Mouse (Mus musculus) neural tube, embryonic 12.5 days (tissue): ENCODE measurements around the gene Lif. TPM values are rescaled to one million over a fixed set of nuclear protein-coding genes. Genes with fewer than 3 reads are reported as not detected.

ENCODE experiments used
- ATAC-seq: fragments of 200-750 bp; cut with Nextera tagmentation; 2 replicates; pipeline ENCODE4 v1.8.0; 2017; ENCODE audit warnings: low read depth, mild to moderate bottlenecking, moderate TSS enrichment, moderate library complexity; ENCODE audit not compliant: low FRiP score
- H3K27ac ChIP-seq: fragments of 300-500 bp; sonication (generic); 2 replicates; pipeline ENCODE4 v1.5.1; 2016
- H3K27me3 ChIP-seq: fragments of 300-500 bp; sonication (generic); replicated peaks from 2 replicates; pipeline ENCODE4 v1.6.1; 2016; ENCODE audit warnings: mild to moderate bottlenecking
- H3K36me3 ChIP-seq: fragments of 300-500 bp; sonication (generic); 2 replicates; pipeline ENCODE4 v1.6.1; 2016; ENCODE audit warnings: mild to moderate bottlenecking
- H3K4me1 ChIP-seq: fragments of 300-500 bp; sonication (generic); 2 replicates; pipeline ENCODE4 v1.6.1; 2016
- H3K4me2 ChIP-seq: fragments of 300-500 bp; sonication (generic); replicated peaks from 2 replicates; pipeline ENCODE4 v1.6.1; 2016; ENCODE audit warnings: mild to moderate bottlenecking
- H3K4me3 ChIP-seq: fragments of 300-500 bp; sonication (generic); 2 replicates; pipeline ENCODE4 v1.5.1; 2016
- H3K9ac ChIP-seq: fragments of 300-500 bp; sonication (generic); 2 replicates; pipeline ENCODE4 v1.6.1; 2016; ENCODE audit warnings: mild to moderate bottlenecking
- H3K9me3 ChIP-seq: fragments of 300-500 bp; sonication (generic); 2 replicates; pipeline ENCODE4 v1.6.1; 2016; ENCODE audit warnings: mild to moderate bottlenecking
- WGBS: fragments of 180-500 bp; shearing (Covaris S2); methylation state at CpG from one replicate; pipeline ENCODE4 v1.1.7; 2016; 5-methylcytosine and 5-hydroxymethylcytosine counted together
- polyA plus RNA-seq: library from polyadenylated mRNA; unstranded; fragments of >200 nt; fragmentation: Nextera tagmentation; extraction: Ambion mirVana; gene quantifications from 2 replicates; pipeline ENCODE4 v1.2.1, GENCODE M21; 2016

The Lif gene
- polyA plus RNA-seq, 1 experiment from 2014 or later = not detected

GRCm38 (mm10) chr11:4235665-4236545, 21.5 kb upstream of the Lif start, which contains the start of gene Osm:
TSS of gene Osm (plus strand) at chr11:4236420.
- no peaks in the 10 kb centered on the region for H3K27me3 ChIP-seq
- H3K4me3 ChIP-seq = no peak within 1 kb of the TSS
- no peak within 1 kb of the TSS for H3K9ac ChIP-seq
- no peaks in the 10 kb centered on the region for H3K4me1 ChIP-seq
- H3K4me2 ChIP-seq = no peak within 1 kb of the TSS
- no peaks in the 10 kb centered on the region for H3K36me3 ChIP-seq
- H3K27ac ChIP-seq = no peak within 1 kb of the TSS
- no peak for ATAC-seq
- 80% methylated on average over 16 of the region's 16 CpGs for WGBS
- H3K9me3 ChIP-seq = no peaks in the 10 kb centered on the region

GRCm38 (mm10) chr11:4236546-4237067, 20.8 kb upstream of the Lif start:
- 93% methylated on average over 21 of the region's 21 CpGs for WGBS
- Histone ChIP-seq H3K4me1 (no peaks in the 10 kb centered on the region), H3K9me3 (no peaks in the 10 kb centered on the region), H3K27me3 (no peaks in the 10 kb centered on the region), H3K4me2 (no peak overlapping the region), H3K9ac (no peak overlapping the region), H3K36me3 (no peaks in the 10 kb centered on the region), H3K4me3 (no peak overlapping the region), H3K27ac (no peak overlapping the region)
- no peak for ATAC-seq

- no peak for ATAC-seq
- H3K4me1 ChIP-seq = no peaks in the 10 kb centered on the region
- 88% methylated on average over 18 of the region's 18 CpGs for WGBS
- no peak overlapping the region for H3K4me2 ChIP-seq
- H3K9ac ChIP-seq = no peak overlapping the region
- H3K4me3 ChIP-seq = no peak overlapping the region
- no peaks in the 10 kb centered on the region for H3K27me3 ChIP-seq
- H3K36me3 ChIP-seq = no peaks in the 10 kb centered on the region
- no peaks in the 10 kb centered on the region for H3K9me3 ChIP-seq
- no peak overlapping the region for H3K27ac ChIP-seq
Observed at GRCm38 (mm10) chr11:4237389-4237912, 19.9 kb upstream of the Lif start.

GRCm38 (mm10) chr11:4238167-4238566, 19.2 kb upstream of the Lif start:
- no peak for ATAC-seq
- Histone ChIP-seq H3K36me3 (no peaks in the 10 kb centered on the region), H3K27me3 (no peaks in the 10 kb centered on the region), H3K9ac (no peak overlapping the region), H3K4me3 (no peak overlapping the region), H3K4me1 (no peaks in the 10 kb centered on the region), H3K9me3 (no peaks in the 10 kb centered on the region), H3K27ac (no peak overlapping the region), H3K4me2 (no peak overlapping the region)
- WGBS = 90% methylated on average over 6 of the region's 6 CpGs

GRCm38 (mm10) chr11:4239691-4240090, 17.7 kb upstream of the Lif start:
- H3K27ac ChIP-seq = no peak overlapping the region
- no peaks in the 10 kb centered on the region for H3K36me3 ChIP-seq
- H3K9ac ChIP-seq = no peak overlapping the region
- ATAC-seq = no peak
- H3K4me1 ChIP-seq = no peaks in the 10 kb centered on the region
- no peaks in the 10 kb centered on the region for H3K9me3 ChIP-seq
- no peak overlapping the region for H3K4me2 ChIP-seq
- H3K4me3 ChIP-seq = no peak overlapping the region
- WGBS = 92% methylated on average over 23 of the region's 23 CpGs
- no peaks in the 10 kb centered on the region for H3K27me3 ChIP-seq

GRCm38 (mm10) chr11:4240151-4240550, 17.2 kb upstream of the Lif start:
- no peak overlapping the region for H3K27ac ChIP-seq
- H3K4me3 ChIP-seq = no peak overlapping the region
- WGBS = 76% methylated on average over 7 of the region's 7 CpGs
- ATAC-seq = no peak
- no peaks in the 10 kb centered on the region for H3K27me3 ChIP-seq
- H3K4me2 ChIP-seq = no peak overlapping the region
- H3K4me1 ChIP-seq = no peaks in the 10 kb centered on the region
- no peaks in the 10 kb centered on the region for H3K9me3 ChIP-seq
- no peaks in the 10 kb centered on the region for H3K36me3 ChIP-seq
- H3K9ac ChIP-seq = no peak overlapping the region

- H3K27me3 ChIP-seq = no peaks in the 10 kb centered on the region
- no peaks in the 10 kb centered on the region for H3K36me3 ChIP-seq
- H3K9me3 ChIP-seq = no peaks in the 10 kb centered on the region
- no peak for ATAC-seq
- WGBS = 79% methylated on average over 4 of the region's 4 CpGs
- H3K9ac ChIP-seq = no peak overlapping the region
- H3K4me2 ChIP-seq = no peak overlapping the region
- H3K27ac ChIP-seq = no peak overlapping the region
- no peaks in the 10 kb centered on the region for H3K4me1 ChIP-seq
- H3K4me3 ChIP-seq = no peak overlapping the region
Observed at GRCm38 (mm10) chr11:4241180-4241579, 16.2 kb upstream of the Lif start.

- no peak for ATAC-seq
- WGBS = 74% methylated on average over 6 of the region's 6 CpGs
- no peaks in the 10 kb centered on the region for H3K4me1 ChIP-seq
Observed at GRCm38 (mm10) chr11:4246126-4246525, 11.2 kb upstream of the Lif start.

GRCm38 (mm10) chr11:4246623-4247022, 10.7 kb upstream of the Lif start:
- H3K27me3 ChIP-seq = no peaks in the 10 kb centered on the region

More at GRCm38 (mm10) chr11:4246126-4246525, 11.2 kb upstream of the Lif start:
- H3K4me2 ChIP-seq = no peak overlapping the region
- H3K4me3 ChIP-seq = no peak overlapping the region
- H3K9me3 ChIP-seq = no peaks in the 10 kb centered on the region
- H3K36me3 ChIP-seq = no peaks in the 10 kb centered on the region
- H3K9ac ChIP-seq = no peak overlapping the region
- H3K27me3 ChIP-seq = no peaks in the 10 kb centered on the region
- H3K27ac ChIP-seq = no peak overlapping the region

GRCm38 (mm10) chr11:4247201-4247959, 10.0 kb upstream of the Lif start:
- H3K4me3 ChIP-seq = no peak overlapping the region
- 79% methylated on average over 14 of the region's 14 CpGs for WGBS
- ATAC-seq = no peak

More at GRCm38 (mm10) chr11:4246623-4247022, 10.7 kb upstream of the Lif start:
- Histone ChIP-seq H3K9me3 (no peaks in the 10 kb centered on the region), H3K4me3 (no peak overlapping the region), H3K9ac (no peak overlapping the region), H3K27ac (no peak overlapping the region), H3K36me3 (no peaks in the 10 kb centered on the region), H3K4me1 (no peaks in the 10 kb centered on the region), H3K4me2 (no peak overlapping the region)
- WGBS = 83% methylated on average over 4 of the region's 4 CpGs
- ATAC-seq = no peak

GRCm38 (mm10) chr11:4249151-4249550, 8.2 kb upstream of the Lif start:
- no peaks in the 10 kb centered on the region for H3K9me3 ChIP-seq
- no peaks in the 10 kb centered on the region for H3K36me3 ChIP-seq
- no peaks in the 10 kb centered on the region for H3K27me3 ChIP-seq
- no peaks in the 10 kb centered on the region for H3K4me1 ChIP-seq
- H3K27ac ChIP-seq = no peak overlapping the region
- no peak for ATAC-seq
- H3K4me3 ChIP-seq = no peak overlapping the region
- no peak overlapping the region for H3K9ac ChIP-seq
- no peak overlapping the region for H3K4me2 ChIP-seq
- WGBS = 94% methylated on average over 3 of the region's 3 CpGs

More at GRCm38 (mm10) chr11:4247201-4247959, 10.0 kb upstream of the Lif start:
- Histone ChIP-seq H3K27ac (no peak overlapping the region), H3K4me2 (no peak overlapping the region), H3K4me1 (no peaks in the 10 kb centered on the region), H3K27me3 (no peaks in the 10 kb centered on the region), H3K9me3 (no peaks in the 10 kb centered on the region), H3K9ac (no peak overlapping the region), H3K36me3 (no peaks in the 10 kb centered on the region)

- H3K36me3 ChIP-seq = no peaks in the 10 kb centered on the region
- H3K9ac ChIP-seq = no peak overlapping the region
- H3K27ac ChIP-seq = no peak overlapping the region
- no peaks in the 10 kb centered on the region for H3K4me1 ChIP-seq
- no peak for ATAC-seq
- no peaks in the 10 kb centered on the region for H3K27me3 ChIP-seq
- WGBS = 81% methylated on average over 7 of the region's 7 CpGs
- no peak overlapping the region for H3K4me3 ChIP-seq
- H3K9me3 ChIP-seq = no peaks in the 10 kb centered on the region
- H3K4me2 ChIP-seq = no peak overlapping the region
Observed at GRCm38 (mm10) chr11:4250290-4250689, 7.1 kb upstream of the Lif start.
